Mouse (Mus musculus): ENCODE results near the gene Casz1.

DNA sequence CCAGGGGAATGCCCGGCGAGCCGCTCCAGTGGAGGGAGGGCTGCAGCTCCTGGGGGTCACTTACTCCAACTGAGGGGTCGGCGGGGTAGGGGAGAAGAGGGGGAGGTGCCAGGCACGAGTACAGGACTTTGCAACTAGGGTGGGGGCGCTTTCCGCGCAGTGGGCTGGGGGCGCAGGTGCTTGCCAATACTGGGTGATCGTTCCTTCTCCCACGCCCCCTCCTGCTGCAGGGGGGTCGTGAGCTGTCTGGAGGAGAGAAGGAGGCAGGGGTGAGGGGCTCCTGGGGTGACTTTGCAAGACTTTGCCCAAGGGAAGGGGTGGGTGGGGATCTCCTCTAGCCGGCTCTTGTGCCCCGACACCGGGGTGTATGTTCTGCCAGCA, 541 bp downstream of the Casz1 start:
- TF ChIP-seq EP300 (IDR thresholded peaks at IDR 0.05; ENCODE audit: low read depth) = no peak
- no peak for TF ChIP-seq CTCF (IDR thresholded peaks at IDR 0.05; ENCODE audit: low read depth)

All from liver, embryonic 14.5 days (tissue).